Mouse (Mus musculus): ENCODE data around the gene Sntg2. TPM values are rescaled to one million over a fixed set of nuclear protein-coding genes. Genes with fewer than 3 reads are reported as not detected.

The Sntg2 gene
- polyA plus RNA-seq, 1 experiment from 2014 or later, result 0.27 TPM

DNA sequence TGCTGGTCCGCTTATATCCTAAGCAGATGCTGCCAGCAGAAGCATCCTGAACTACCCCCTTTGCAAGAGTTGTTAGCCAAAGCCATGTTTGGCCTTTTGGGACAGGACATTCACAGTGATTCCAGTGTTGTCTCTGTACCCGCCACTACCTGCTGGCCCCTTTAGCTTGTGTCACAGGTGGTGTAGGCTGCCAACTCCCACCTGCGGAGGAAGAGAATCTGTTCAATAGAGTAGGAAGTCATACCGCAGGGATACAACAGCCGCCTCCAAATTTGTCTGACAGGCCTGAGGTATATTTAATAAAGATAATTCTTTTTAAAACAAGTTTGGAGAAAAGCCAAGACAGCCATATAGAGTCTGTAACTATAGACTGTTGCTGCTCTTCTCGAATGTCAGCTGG, 195.2 kb downstream of the Sntg2 start:
- no peak overlapping the region for H3K4me3 ChIP-seq
- no peak for DNase-seq (ENCODE audit: low spot score)
- 86% methylated on average over 6 of the region's 6 CpGs for WGBS
- no peaks in the 10 kb centered on the region for H3K4me1 ChIP-seq
- no peaks in the 10 kb centered on the region for H3K27me3 ChIP-seq (replicated peaks; ENCODE audit: low read depth, poor library complexity, severe bottlenecking)
- no peaks in the 10 kb centered on the region for H3K36me3 ChIP-seq (replicated peaks)
- H3K9me3 ChIP-seq, result no peaks in the 10 kb centered on the region
- H3K27ac ChIP-seq (replicated peaks), result no peak overlapping the region

DNA sequence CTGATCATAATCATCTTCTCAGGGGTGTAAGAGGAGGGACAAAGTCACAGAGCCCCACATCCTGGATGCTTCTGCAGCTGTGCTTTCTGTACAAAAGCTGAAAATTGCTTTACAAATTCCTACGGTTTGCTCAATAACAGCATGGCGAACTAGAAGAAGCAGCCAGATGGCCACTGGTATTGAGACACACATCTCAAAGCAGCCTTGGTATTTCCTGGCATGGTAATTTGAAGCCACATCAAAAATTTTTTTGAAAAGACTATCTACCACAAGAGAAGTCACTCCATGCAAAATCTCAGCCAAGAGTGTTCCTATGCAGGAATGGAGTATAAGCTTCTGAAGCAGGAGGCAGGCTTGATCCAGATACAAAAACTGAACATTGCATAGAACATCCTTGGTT, 195.6 kb downstream of the Sntg2 start:
- 84% methylated on average over 2 of the region's 2 CpGs for WGBS
- H3K4me1 ChIP-seq, result no peaks in the 10 kb centered on the region

GRCm38 (mm10) chr12:30168491-30168890, 204.7 kb downstream of the Sntg2 start:
- Histone ChIP-seq H3K4me3 (no peak overlapping the region), H3K36me3 (replicated peaks) (no peaks in the 10 kb centered on the region), H3K27ac (replicated peaks) (no peak overlapping the region), H3K4me1 (no peaks in the 10 kb centered on the region), H3K27me3 (replicated peaks; ENCODE audit: low read depth, poor library complexity, severe bottlenecking) (no peaks in the 10 kb centered on the region), H3K9me3 (no peaks in the 10 kb centered on the region)
- WGBS, result 84% methylated on average over 3 of the region's 3 CpGs
- no peak for DNase-seq (ENCODE audit: low spot score)

More for the DNA sequence above, 195.6 kb downstream of the Sntg2 start:
- Histone ChIP-seq H3K9me3 (no peaks in the 10 kb centered on the region), H3K36me3 (replicated peaks) (no peaks in the 10 kb centered on the region), H3K4me3 (no peak overlapping the region), H3K27ac (replicated peaks) (no peak overlapping the region), H3K27me3 (replicated peaks; ENCODE audit: low read depth, poor library complexity, severe bottlenecking) (no peaks in the 10 kb centered on the region)
- DNase-seq (ENCODE audit: low spot score), result no peak

- Histone ChIP-seq H3K9me3 (no peaks in the 10 kb centered on the region), H3K27me3 (replicated peaks; ENCODE audit: low read depth, poor library complexity, severe bottlenecking) (no peaks in the 10 kb centered on the region), H3K4me3 (no peak overlapping the region), H3K27ac (replicated peaks) (no peak overlapping the region), H3K36me3 (replicated peaks) (no peaks in the 10 kb centered on the region), H3K4me1 (no peaks in the 10 kb centered on the region)
- no peak for DNase-seq (ENCODE audit: low spot score)
- whole genome bisulfite sequencing, result 85% methylated on average over 5 of the region's 5 CpGs
Measured at GRCm38 (mm10) chr12:30164538-30164937, 208.6 kb downstream of the Sntg2 start.

- H3K4me1 ChIP-seq, result no peaks in the 10 kb centered on the region
- H3K27me3 ChIP-seq (replicated peaks; ENCODE audit: low read depth, poor library complexity, severe bottlenecking), result no peaks in the 10 kb centered on the region
- WGBS, result 94% methylated on average over 6 of the region's 6 CpGs
- H3K9me3 ChIP-seq, result no peaks in the 10 kb centered on the region
- no peak for DNase-seq (ENCODE audit: low spot score)
- no peak overlapping the region for H3K27ac ChIP-seq (replicated peaks)
- H3K36me3 ChIP-seq (replicated peaks), result no peaks in the 10 kb centered on the region
- H3K4me3 ChIP-seq, result no peak overlapping the region
Measured at GRCm38 (mm10) chr12:30164005-30164404, 209.2 kb downstream of the Sntg2 start.

DNA sequence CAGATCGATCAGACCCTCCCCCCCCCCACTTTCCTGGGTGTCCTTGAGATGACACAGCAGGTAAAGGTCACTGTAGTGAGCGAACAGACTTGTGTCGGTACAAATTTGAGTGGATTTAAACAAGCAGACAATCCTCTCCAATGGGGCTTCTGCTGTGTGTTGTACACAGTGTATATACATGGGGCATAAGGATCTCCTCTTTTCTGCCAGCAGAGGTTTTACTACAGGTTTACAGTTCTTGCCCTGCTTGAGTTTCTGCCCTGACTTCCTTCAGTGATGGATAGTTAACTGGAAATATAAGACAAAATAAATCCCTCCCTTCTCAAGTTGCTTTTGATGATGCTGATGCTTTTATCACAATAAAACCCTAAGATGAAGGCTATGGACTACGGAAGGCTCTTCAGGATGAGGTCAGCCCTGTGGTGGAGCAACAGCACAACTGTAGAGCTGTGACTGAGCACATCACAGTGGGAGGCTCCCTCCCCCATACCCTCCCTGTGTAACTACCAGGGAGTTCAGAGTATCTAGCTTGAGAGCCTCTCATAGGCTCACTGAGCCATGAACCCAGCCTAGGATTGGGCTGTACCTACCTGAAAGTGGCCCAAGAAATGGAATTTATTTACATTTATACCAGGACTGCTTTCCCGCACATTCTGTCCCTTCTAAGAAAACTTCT, 211.3 kb downstream of the Sntg2 start:
- no peak overlapping the region for H3K4me3 ChIP-seq
- WGBS, result 88% methylated on average over 5 of the region's 5 CpGs

GRCm38 (mm10) chr12:30160475-30160874, 212.7 kb downstream of the Sntg2 start:
- Histone ChIP-seq H3K4me1 (no peaks in the 10 kb centered on the region), H3K4me3 (no peak overlapping the region), H3K36me3 (replicated peaks) (no peaks in the 10 kb centered on the region), H3K27me3 (replicated peaks; ENCODE audit: low read depth, poor library complexity, severe bottlenecking) (no peaks in the 10 kb centered on the region), H3K27ac (replicated peaks) (no peak overlapping the region), H3K9me3 (no peaks in the 10 kb centered on the region)
- no peak for DNase-seq (ENCODE audit: low spot score)
- 88% methylated on average over 3 of the region's 3 CpGs for WGBS

More for the DNA sequence above, 211.3 kb downstream of the Sntg2 start:
- H3K9me3 ChIP-seq, result no peaks in the 10 kb centered on the region
- H3K36me3 ChIP-seq (replicated peaks), result no peaks in the 10 kb centered on the region
- H3K27me3 ChIP-seq (replicated peaks; ENCODE audit: low read depth, poor library complexity, severe bottlenecking), result no peaks in the 10 kb centered on the region
- DNase-seq (ENCODE audit: low spot score), result no peak
- no peak overlapping the region for H3K27ac ChIP-seq (replicated peaks)
- no peaks in the 10 kb centered on the region for H3K4me1 ChIP-seq

GRCm38 (mm10) chr12:30159788-30160187, 213.4 kb downstream of the Sntg2 start:
- H3K4me3 ChIP-seq, result no peak overlapping the region
- 90% methylated on average over 8 of the region's 8 CpGs for WGBS
- H3K9me3 ChIP-seq, result no peaks in the 10 kb centered on the region
- no peak for DNase-seq (ENCODE audit: low spot score)
- H3K4me1 ChIP-seq, result no peaks in the 10 kb centered on the region
- no peaks in the 10 kb centered on the region for H3K27me3 ChIP-seq (replicated peaks; ENCODE audit: low read depth, poor library complexity, severe bottlenecking)
- no peaks in the 10 kb centered on the region for H3K36me3 ChIP-seq (replicated peaks)
- H3K27ac ChIP-seq (replicated peaks), result no peak overlapping the region

- H3K27me3 ChIP-seq (replicated peaks; ENCODE audit: low read depth, poor library complexity, severe bottlenecking), result no peaks in the 10 kb centered on the region
- H3K9me3 ChIP-seq, result no peaks in the 10 kb centered on the region
- H3K4me1 ChIP-seq, result no peaks in the 10 kb centered on the region
- DNase-seq (ENCODE audit: low spot score), result no peak
- no peak overlapping the region for H3K4me3 ChIP-seq
- H3K36me3 ChIP-seq (replicated peaks), result no peaks in the 10 kb centered on the region
- no peak overlapping the region for H3K27ac ChIP-seq (replicated peaks)
- 72% methylated on average over 7 of the region's 7 CpGs for WGBS
Measured at GRCm38 (mm10) chr12:30154079-30154673, 219.0 kb downstream of the Sntg2 start.

- WGBS, result 74% methylated on average over 3 of the region's 3 CpGs
- DNase-seq (ENCODE audit: low spot score), result no peak
Measured at GRCm38 (mm10) chr12:30142085-30142484, 231.1 kb downstream of the Sntg2 start.

DNA sequence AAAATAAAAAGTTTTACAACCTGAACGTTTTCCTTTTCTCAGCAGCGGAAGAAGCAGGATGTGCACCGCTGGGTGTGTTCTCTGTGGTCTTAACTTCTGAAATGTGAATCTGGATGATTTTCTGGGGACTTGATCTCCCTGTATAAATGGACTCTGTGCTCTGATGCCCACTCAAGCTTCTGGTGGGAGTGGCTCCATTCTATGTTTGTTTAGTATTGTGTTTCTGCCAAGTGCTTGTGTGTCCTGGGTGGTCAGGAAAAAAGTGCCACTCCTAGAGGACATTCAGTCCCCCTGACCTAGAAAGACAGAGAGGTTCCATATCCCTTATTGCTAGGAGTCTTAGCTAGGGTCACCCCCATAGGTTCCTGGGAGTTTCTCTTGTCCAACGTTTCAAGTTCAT, 240.7 kb downstream of the Sntg2 start, which contains the start of gene Tpo:
TSS of gene Tpo (minus strand) at position 101 of the 400 bp plus-strand sequence.
- Histone ChIP-seq H3K9me3 (no peaks in the 10 kb centered on the region), H3K36me3 (replicated peaks) (no peaks in the 10 kb centered on the region), H3K27ac (replicated peaks) (no peak within 1 kb of the TSS), H3K4me1 (no peaks in the 10 kb centered on the region), H3K27me3 (replicated peaks; ENCODE audit: low read depth, poor library complexity, severe bottlenecking) (no peaks in the 10 kb centered on the region), H3K4me3 (no peak within 1 kb of the TSS)
- no peak for DNase-seq (ENCODE audit: low spot score)
- WGBS, result 88% methylated on average over 4 of the region's 4 CpGs

More at GRCm38 (mm10) chr12:30142085-30142484, 231.1 kb downstream of the Sntg2 start:
- H3K9me3 ChIP-seq, result no peaks in the 10 kb centered on the region
- no peak overlapping the region for H3K4me3 ChIP-seq
- H3K27ac ChIP-seq (replicated peaks), result no peak overlapping the region
- H3K36me3 ChIP-seq (replicated peaks), result no peaks in the 10 kb centered on the region
- H3K4me1 ChIP-seq, result no peaks in the 10 kb centered on the region
- no peaks in the 10 kb centered on the region for H3K27me3 ChIP-seq (replicated peaks; ENCODE audit: low read depth, poor library complexity, severe bottlenecking)

DNA sequence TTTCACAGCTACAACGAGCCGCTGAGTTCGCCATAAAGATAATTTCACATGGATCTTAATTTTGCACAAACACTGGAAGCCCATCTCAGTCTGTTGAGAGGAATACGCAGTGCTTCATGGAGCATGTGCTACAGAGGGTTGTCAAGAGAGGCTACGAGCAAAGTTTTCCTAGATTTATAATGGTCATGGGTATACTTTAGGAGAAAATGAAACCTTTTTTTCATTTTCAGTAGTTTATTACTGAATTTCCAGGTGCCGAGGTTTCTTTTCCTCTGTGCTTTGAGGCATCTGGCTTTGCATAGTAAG, 243.8 kb downstream of the Sntg2 start:
- Histone ChIP-seq H3K4me1 (no peaks in the 10 kb centered on the region), H3K36me3 (replicated peaks) (no peaks in the 10 kb centered on the region), H3K27me3 (replicated peaks; ENCODE audit: low read depth, poor library complexity, severe bottlenecking) (no peaks in the 10 kb centered on the region), H3K4me3 (no peak overlapping the region), H3K27ac (replicated peaks) (no peak overlapping the region), H3K9me3 (no peaks in the 10 kb centered on the region)
- no peak for DNase-seq (ENCODE audit: low spot score)
- WGBS, result 86% methylated on average over 6 of the region's 6 CpGs

DNA sequence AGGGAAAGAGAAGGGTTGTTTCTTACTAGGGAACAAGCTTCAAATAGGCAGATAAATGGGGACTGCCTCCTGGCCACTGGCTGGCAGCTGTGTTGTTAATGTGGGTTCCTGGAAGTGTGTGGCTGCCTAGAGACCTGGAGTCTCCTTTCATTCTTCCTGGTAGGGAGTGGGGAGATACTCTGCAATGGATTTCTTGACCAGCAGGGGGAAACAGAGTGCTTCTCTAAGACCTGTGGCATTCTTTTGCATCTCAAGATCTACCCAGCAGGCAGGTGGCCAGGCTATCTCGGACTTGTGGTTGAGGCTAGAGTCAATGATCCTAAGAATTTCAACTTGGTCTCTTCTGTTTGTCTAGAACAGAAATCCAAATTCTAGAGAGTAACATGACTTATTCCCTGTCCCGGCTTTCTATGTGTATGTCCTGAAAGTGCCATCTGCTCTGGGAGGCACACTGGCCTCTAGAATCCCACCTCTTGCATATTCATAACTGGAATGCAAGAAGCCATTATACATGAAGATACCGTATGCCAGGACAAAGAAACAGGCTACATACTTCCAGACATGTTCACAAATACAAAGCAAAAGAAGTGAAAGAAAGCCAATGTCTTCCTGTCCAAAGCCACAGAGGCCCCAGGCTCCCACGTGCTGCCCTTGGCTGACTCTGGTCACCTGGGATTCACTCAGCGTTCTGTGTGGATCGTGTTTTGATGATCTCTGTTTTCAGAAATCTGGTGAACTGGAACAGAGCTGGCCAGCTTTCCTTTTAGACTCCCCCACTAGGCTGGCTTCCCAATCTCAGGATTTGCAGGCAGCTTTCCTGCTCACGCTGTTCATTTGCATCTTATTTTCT, 244.4 kb downstream of the Sntg2 start:
- Histone ChIP-seq H3K36me3 (replicated peaks) (no peaks in the 10 kb centered on the region), H3K27me3 (replicated peaks; ENCODE audit: low read depth, poor library complexity, severe bottlenecking) (no peaks in the 10 kb centered on the region), H3K9me3 (no peaks in the 10 kb centered on the region), H3K4me1 (no peaks in the 10 kb centered on the region), H3K4me3 (no peak overlapping the region), H3K27ac (replicated peaks) (no peak overlapping the region)
- WGBS, result 75% methylated on average over 7 of the region's 7 CpGs
- DNase-seq (ENCODE audit: low spot score), result peak; percentile 53

All from embryonic facial prominence, embryonic 10.5 days (tissue).